Mouse (Mus musculus): ENCODE results near the gene Fndc9. TPM values are rescaled to one million over a fixed set of nuclear protein-coding genes. Genes with fewer than 3 reads are reported as not detected.

Fndc9 gene
- polyA plus RNA-seq, 1 experiment from 2014 or later: 3.9 TPM

DNA sequence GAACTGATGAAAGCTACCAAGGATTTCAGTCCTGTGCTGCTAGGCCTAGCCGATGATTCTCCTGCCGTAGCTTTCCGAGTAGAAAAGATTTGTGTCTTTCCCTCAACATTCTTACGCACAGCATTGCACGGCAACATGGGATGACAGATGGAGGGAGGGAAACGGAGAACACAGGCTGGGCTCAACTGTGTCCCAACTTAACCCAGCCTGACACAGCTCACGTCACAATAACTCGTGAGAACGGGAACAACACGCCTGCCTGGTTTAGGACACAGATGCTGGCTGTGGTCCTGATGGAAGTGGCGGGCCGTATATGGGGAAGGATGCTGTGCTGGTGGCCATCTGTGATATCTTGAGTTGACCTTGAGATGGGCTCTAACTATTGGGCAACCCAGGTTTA is 43.4 kb downstream of the Fndc9 start:
- H3K4me1 ChIP-seq: no peaks in the 10 kb centered on the region
- no peak overlapping the region for H3K27ac ChIP-seq (replicated peaks)
- H3K9me3 ChIP-seq: no peaks in the 10 kb centered on the region
- H3K36me3 ChIP-seq: peaks cover 86% of the 10 kb centered on the region
- no peak for ATAC-seq (replicated peaks)
- 95% methylated on average over 12 of the region's 12 CpGs for WGBS
- no peak overlapping the region for H3K9ac ChIP-seq (replicated peaks)
- no peaks in the 10 kb centered on the region for H3K27me3 ChIP-seq
- no peak overlapping the region for H3K4me3 ChIP-seq
- no peak overlapping the region for H3K4me2 ChIP-seq (replicated peaks)

DNA sequence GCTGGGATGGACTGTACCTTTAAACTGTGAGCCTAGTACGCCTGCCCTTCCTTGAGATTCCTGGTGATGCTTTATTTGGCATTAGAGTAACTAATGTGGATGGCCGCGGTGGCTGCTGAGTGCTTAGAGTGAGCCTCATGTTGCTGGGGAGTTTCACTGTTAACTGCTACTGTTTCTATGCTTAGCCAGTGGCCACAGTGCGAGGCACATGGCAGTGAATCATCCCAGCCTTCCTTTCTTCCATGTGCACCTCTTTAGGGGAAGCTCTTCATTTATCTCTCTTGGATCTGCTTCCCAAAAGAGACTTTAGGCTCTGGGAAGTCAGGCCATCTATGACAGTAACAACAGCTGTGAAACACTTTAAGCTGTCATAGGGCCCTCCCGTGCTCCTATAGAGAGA is 47.3 kb downstream of the Fndc9 start:
- no peak overlapping the region for H3K9ac ChIP-seq (replicated peaks)
- no peak for ATAC-seq (replicated peaks)
- peaks cover 77% of the 10 kb centered on the region for H3K36me3 ChIP-seq
- H3K9me3 ChIP-seq: no peaks in the 10 kb centered on the region
- no peak overlapping the region for H3K27ac ChIP-seq (replicated peaks)
- 94% methylated on average over 5 of the region's 5 CpGs for WGBS
- no peak overlapping the region for H3K4me2 ChIP-seq (replicated peaks)
- 0 out of 2 replicates have a peak, but pooled peaks cover 5% of the 10 kb centered on the region for H3K4me1 ChIP-seq
- H3K27me3 ChIP-seq: no peaks in the 10 kb centered on the region
- no peak overlapping the region for H3K4me3 ChIP-seq

DNA sequence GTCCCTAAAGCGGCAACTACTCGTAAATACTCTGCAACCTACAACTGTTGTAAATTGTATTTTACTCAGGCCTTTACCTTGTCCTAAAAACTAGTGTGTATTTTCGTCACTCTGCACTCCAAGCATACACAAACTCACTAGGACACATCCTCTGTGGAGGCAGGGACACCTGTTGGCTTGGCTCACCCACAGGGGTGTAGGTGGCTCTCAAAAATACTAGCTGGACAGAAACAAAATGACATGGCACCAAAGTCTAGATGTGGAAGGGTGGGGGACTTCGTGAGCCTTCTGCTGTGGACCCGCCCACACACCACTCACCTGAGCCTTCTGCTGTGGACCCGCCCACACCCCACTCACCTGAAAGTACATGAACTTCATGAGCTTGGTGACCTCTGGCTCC is 48.5 kb downstream of the Fndc9 start:
- ATAC-seq (replicated peaks): no peak
- WGBS: 95% methylated on average over 6 of the region's 6 CpGs
- Histone ChIP-seq H3K9ac (replicated peaks) (no peak overlapping the region), H3K36me3 (peaks cover 76% of the 10 kb centered on the region), H3K4me1 (0 out of 2 replicates have a peak, but pooled peaks cover 5% of the 10 kb centered on the region), H3K27ac (replicated peaks) (no peak overlapping the region), H3K4me3 (no peak overlapping the region), H3K27me3 (no peaks in the 10 kb centered on the region), H3K9me3 (no peaks in the 10 kb centered on the region), H3K4me2 (replicated peaks) (no peak overlapping the region)

DNA sequence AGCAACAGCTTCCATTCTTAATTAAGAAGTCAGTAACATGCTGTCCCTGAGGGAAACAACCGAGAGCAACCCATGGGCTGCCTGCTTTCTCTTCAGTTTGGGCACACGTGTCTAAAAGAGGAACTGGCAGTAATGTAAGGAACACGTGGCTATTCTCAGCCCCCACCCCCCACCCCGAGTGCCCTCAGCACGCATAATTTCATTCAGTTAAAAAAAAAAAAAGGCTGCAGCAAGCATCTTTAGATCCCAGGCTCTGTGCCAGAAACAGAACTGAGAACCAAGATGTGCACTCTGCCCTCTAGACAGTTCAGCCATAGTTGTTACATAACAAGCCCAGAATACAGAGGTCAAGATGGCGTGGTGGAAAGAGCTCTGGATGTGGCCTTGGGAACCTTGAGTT is 51.5 kb downstream of the Fndc9 start:
- Histone ChIP-seq H3K36me3 (peaks cover 71% of the 10 kb centered on the region), H3K9me3 (no peaks in the 10 kb centered on the region), H3K9ac (replicated peaks) (no peak overlapping the region), H3K4me2 (replicated peaks) (no peak overlapping the region), H3K27ac (replicated peaks) (no peak overlapping the region), H3K4me3 (no peak overlapping the region), H3K27me3 (no peaks in the 10 kb centered on the region), H3K4me1 (peaks cover 12% of the 10 kb centered on the region; the same call in 1 of the 2 replicates)
- 35% methylated on average over 6 of the region's 6 CpGs for WGBS
- ATAC-seq (replicated peaks): no peak

DNA sequence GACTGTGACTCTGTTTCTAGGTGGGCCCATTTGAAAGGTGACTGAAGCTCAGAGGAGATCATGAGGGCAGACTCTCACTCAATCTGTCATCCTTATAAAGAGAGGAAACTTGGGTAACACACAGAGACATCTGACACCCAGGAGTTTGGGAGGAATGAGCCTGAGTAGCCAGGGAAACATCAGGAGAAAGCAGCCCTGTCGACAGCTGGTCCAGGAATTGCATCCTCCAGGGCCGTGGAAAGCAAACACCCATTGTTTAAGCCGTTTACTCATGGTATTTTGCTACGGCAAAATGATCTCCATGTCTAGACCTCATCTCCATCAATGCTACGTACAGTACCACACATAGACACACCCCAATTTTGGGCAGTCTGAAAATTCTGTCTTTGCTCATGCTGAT is 52.8 kb downstream of the Fndc9 start:
- WGBS: 87% methylated on average over 5 of the region's 5 CpGs
- no peak overlapping the region for H3K9ac ChIP-seq (replicated peaks)
- no peak overlapping the region for H3K27ac ChIP-seq (replicated peaks)
- peaks cover 59% of the 10 kb centered on the region for H3K36me3 ChIP-seq
- H3K9me3 ChIP-seq: no peaks in the 10 kb centered on the region
- no peak for ATAC-seq (replicated peaks)
- H3K27me3 ChIP-seq: no peaks in the 10 kb centered on the region
- no peak overlapping the region for H3K4me3 ChIP-seq
- no peak overlapping the region for H3K4me2 ChIP-seq (replicated peaks)
- peaks cover 12% of the 10 kb centered on the region; the same call in 1 of the 2 replicates for H3K4me1 ChIP-seq

DNA sequence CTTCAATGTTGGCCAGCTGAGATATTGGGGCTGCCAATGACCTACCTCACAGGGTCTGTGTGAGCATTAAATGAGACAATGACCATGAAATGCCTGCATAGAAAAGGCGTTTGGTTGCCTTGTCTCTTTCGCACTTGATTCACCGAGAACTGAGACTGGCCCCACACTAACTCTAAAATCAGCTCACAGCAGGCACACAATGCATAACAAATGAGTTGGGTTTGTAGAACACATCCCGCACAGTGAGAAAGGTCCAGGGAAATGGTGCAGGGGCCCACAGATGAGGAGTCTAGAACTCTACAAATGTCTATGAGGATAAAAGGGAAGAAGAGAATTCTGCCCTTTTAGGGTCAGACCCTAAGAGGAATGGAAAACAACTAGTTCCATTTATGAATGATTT is 53.7 kb downstream of the Fndc9 start:
- WGBS: 56% methylated on average over 4 of the region's 4 CpGs
- H3K36me3 ChIP-seq: peaks cover 49% of the 10 kb centered on the region

More for the DNA sequence above, 53.7 kb downstream of the Fndc9 start:
- no peaks in the 10 kb centered on the region for H3K27me3 ChIP-seq
- H3K9ac ChIP-seq (replicated peaks): no peak overlapping the region
- peaks cover 12% of the 10 kb centered on the region; the same call in 1 of the 2 replicates for H3K4me1 ChIP-seq
- H3K4me3 ChIP-seq: no peak overlapping the region
- H3K9me3 ChIP-seq: no peaks in the 10 kb centered on the region
- ATAC-seq (replicated peaks): no peak
- no peak overlapping the region for H3K27ac ChIP-seq (replicated peaks)
- no peak overlapping the region for H3K4me2 ChIP-seq (replicated peaks)

Other genes starting within 250 kb of the Fndc9 start
- 5.3 and 6.5 TPM in 2 replicates for gene Gm12166, start 183.2 kb upstream of the Fndc9 start, polyA plus RNA-seq (2015; fragmentation: Nextera tagmentation; extraction: Ambion mirVana)
- 8.5 and 9.0 TPM in 2 replicates for gene Adam19, start 179.5 kb upstream of the Fndc9 start, polyA plus RNA-seq (2015; fragmentation: Nextera tagmentation; extraction: Ambion mirVana)
- 0.22 and 0.23 TPM in 2 replicates for gene Nipal4, start 69.0 kb upstream of the Fndc9 start, polyA plus RNA-seq (2015; fragmentation: Nextera tagmentation; extraction: Ambion mirVana)
- gene Cyfip2, start 77.3 kb downstream of the Fndc9 start, polyA plus RNA-seq (2015; fragmentation: Nextera tagmentation; extraction: Ambion mirVana): 74.8 and 80.7 TPM in 2 replicates
- not detected in 2 replicates for gene Itk, start 154.0 kb downstream of the Fndc9 start, polyA plus RNA-seq (2015; fragmentation: Nextera tagmentation; extraction: Ambion mirVana)
- gene Fam71b, start 161.0 kb downstream of the Fndc9 start, polyA plus RNA-seq (2015; fragmentation: Nextera tagmentation; extraction: Ambion mirVana): not detected in 2 replicates
- 78.5 and 83.2 TPM in 2 replicates for gene Med7, start 201.4 kb downstream of the Fndc9 start, polyA plus RNA-seq (2015; fragmentation: Nextera tagmentation; extraction: Ambion mirVana)
- gene Havcr2, start 219.4 kb downstream of the Fndc9 start, polyA plus RNA-seq (2015; fragmentation: Nextera tagmentation; extraction: Ambion mirVana): 0.18 and 0.42 TPM in 2 replicates